Mouse (Mus musculus): ENCODE measurements at regions not wholly inside any gene's neighbourhood (a gene's known extent, or its start where the extent isn't known, plus 50 kb on each side); places are given as distances from the start of the nearest gene placed in this dataset.

- no peak for TF ChIP-seq CTCF (IDR thresholded peaks at IDR 0.05; ENCODE audit: low read depth)
- no peak for TF ChIP-seq EP300 (IDR thresholded peaks at IDR 0.05; ENCODE audit: low read depth)
These were observed 220.9 kb downstream of the Arpp21 start for GRCm38 (mm10) chr9:112014796-112015195.

Data from heart, postnatal 0 days (tissue).